Mouse (Mus musculus) adrenal gland, adult 8-10 months (tissue): Measurements from ENCODE around the gene Btla. TPM values are rescaled to one million over a fixed set of nuclear protein-coding genes. Genes with fewer than 3 reads are reported as not detected.

Source experiments
- DNase-seq: peaks from one replicate; pipeline ENCODE4 v3.0.0; 2022
- total RNA-seq, 4 experiments: library from RNA; stranded (reverse); gene quantifications; 2 replicates each; pipeline ENCODE4 v1.2.4; 2022

Gene Btla
- total RNA-seq, 4 experiments from 2014 or later: 0.52 to 0.97 (median 0.67) TPM

DNA sequence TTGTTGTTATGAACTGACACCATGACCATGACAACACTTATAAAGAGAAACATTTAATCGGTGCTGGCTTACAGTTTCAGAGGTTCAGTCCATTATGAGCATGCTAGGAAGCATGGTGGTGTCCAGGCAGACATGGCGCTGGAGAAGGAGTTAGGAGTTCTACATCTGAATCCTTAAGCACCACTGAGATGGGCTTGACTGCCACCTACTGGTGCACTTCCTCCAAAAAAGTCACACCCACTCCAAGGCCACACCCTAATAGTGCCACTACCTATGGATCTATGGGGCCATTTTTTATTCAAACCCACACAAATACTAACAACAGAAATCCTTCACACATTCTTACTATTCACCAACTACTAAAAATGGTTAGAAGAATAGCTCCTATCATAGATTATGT, 35.5 kb downstream of the Btla start:
- no peak for DNase-seq

DNA sequence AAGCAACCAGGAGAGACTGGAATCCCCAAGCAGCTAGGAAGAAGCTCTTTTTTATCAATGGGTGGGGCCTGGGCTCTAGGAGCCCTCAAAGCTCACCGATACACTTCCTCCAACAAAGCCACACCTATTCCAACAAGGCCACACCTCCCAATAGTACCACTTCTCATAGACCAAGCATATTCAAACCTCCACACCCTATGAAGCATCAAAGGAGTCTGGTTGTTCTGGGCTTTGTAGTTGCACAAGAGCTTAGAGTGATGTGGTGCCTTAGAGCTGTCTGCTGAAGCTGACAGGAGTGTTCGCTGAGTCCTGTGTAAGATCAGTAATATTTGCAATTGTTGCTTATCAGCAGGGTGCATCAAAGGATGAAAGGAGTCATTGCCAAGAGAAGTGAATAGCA, 37.2 kb downstream of the Btla start:
- no peak for DNase-seq

DNA sequence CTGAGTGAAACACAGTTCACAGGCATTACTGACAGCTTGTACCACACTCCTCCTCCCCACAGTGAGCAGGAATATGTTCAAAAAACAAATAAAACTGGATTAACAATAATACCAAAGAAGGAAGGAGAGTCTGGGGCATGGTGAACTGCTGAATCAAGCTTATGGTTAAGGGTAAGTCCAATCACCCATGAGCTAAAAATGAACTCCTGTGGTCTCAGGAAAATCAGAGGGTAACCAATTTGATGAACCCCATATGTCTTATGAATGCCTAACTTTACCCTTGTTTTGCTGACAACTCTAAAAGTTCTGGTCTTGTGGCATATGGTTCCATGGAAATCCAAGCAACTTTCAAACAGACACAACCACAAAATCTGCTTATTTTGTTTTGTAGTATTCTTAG, 37.9 kb downstream of the Btla start:
- DNase-seq: no peak

DNA sequence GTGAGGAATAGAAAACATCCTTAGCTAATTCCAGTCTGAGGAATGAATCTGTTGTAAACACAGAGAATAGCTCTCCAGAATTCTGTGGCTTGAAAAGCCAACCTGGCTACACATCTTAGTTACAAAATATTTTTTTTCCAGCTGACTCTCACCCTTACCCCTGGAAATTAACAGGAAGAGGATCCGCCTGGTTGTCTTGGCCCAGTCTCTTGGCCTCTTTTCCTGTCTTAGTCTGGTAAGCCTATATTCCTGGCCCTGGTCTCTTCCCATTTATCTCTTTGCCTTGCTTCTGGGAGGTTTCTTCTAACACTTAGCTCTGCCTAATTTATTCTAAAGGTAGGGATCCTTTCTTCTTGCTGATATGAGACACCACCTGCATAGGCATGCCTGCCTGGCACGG, 45.8 kb downstream of the Btla start:
- DNase-seq: no peak

DNA sequence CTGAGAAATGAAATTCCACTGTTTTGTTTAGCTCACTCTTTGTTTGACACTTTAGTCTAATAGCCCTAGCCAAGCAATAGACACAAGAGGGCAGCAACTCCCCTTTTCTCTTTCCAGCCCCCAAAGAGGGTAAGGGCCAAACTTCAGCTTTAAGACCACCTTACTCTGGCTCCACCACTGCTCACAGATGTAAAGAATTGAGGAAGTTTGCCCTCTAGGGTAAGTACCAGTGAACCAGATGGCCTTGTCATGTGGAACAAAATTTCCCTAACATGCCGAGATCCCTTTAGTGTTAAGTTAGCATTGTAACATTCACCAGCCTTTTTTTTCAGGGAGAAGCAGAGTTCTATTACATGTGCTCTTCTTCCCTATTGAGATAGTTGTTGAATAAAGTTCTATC, 59.0 kb downstream of the Btla start:
- no peak for DNase-seq

DNA sequence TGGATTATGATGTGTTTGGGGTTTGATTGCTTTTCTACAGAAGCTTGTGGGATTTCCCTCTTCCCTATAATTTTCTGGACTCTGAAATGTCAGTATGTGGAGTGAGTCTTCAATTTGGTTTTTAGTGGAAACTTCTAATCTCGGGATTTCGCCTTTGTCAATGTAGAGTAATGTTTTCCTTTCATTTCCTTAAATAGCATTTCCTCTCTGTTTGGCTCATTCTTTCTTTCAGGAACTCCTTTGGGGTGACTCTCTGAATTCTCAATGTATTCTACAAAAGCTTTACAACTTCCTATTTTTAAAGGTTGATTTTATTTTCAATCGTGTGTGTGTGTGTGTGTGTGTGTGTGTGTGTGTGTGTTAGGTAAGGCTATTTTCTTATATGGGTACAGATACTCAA, 73.7 kb downstream of the Btla start:
- DNase-seq: no peak

Other genes starting within 250 kb of the Btla start
- 100 to 1,000 TPM in 1 of 4 experiments, 10 to 100 TPM in 3; 27.8 to 133 (median 47.9) TPM for gene Ccdc80, start 130.9 kb upstream of the Btla start, total RNA-seq
- 10 to 100 TPM; 37.1 to 41.3 (median 37.6) TPM for gene Slc35a5, start 65.6 kb upstream of the Btla start, total RNA-seq
- gene Atg3, start 65.5 kb upstream of the Btla start, total RNA-seq: 10 to 100 TPM; 41.5 to 69.2 (median 50.8) TPM
- gene Cd200, start 184.7 kb downstream of the Btla start, total RNA-seq: 100 to 1,000 TPM in 1 of 4 experiments, 10 to 100 TPM in 3; 58.6 to 115 (median 74.8) TPM